In genomic region chr3:37999779-38000178, GRCm38 (mm10) we compare ENCODE assay signal across 20 mouse cellular contexts.
"Had no signal": no experiment of that assay in that cellular context is flagged by ENCODE, and none has a peak within 500 bp of the region (broad histone marks: within the 10 kb centered on the region; RNA-seq: fewer than 3 reads in every experiment).

No protein-coding gene starts in this region.

- ATAC-seq: midbrain, embryonic 16.5 days had no signal

- H3K4me3 ChIP-seq: midbrain, embryonic 10.5 days; midbrain, embryonic 12.5 days; myocyte; neural tube, embryonic 13.5 days; neural tube, embryonic 15.5 days; stomach, embryonic 15.5 days had no signal

- DNase-seq: lung, adult 18-20 months; lung, embryonic 14.5 days; lung, postnatal 10 days; lung, postnatal 4 days; midbrain, embryonic 14.5 days; retina, postnatal 1 day; right cerebral cortex, adult 18-20 months; right cerebral cortex, postnatal 25 days; right cerebral cortex, postnatal 4 days; spleen, adult 18-20 months; thymus, adult 18-20 months; thymus, postnatal 14 days; thymus, postnatal 36 days had no signal

- H3K27me3 ChIP-seq: neural tube, embryonic 13.5 days; neural tube, embryonic 15.5 days; stomach, embryonic 15.5 days had no signal

- H3K36me3 ChIP-seq: midbrain, embryonic 10.5 days; midbrain, embryonic 12.5 days; neural tube, embryonic 13.5 days; neural tube, embryonic 15.5 days; stomach, embryonic 15.5 days had no signal

- H3K4me1 ChIP-seq: midbrain, embryonic 10.5 days; midbrain, embryonic 12.5 days; neural tube, embryonic 13.5 days; neural tube, embryonic 15.5 days; stomach, embryonic 15.5 days had no signal

- H3K4me2 ChIP-seq: lung, embryonic 14.5 days; midbrain, embryonic 12.5 days; neural tube, embryonic 13.5 days; neural tube, embryonic 15.5 days; stomach, embryonic 15.5 days had no signal

- H3K27ac ChIP-seq: midbrain, embryonic 10.5 days; midbrain, embryonic 12.5 days; neural tube, embryonic 13.5 days; neural tube, embryonic 15.5 days; stomach, embryonic 15.5 days had no signal

- H3K9ac ChIP-seq: lung, embryonic 14.5 days; midbrain, embryonic 12.5 days; neural tube, embryonic 13.5 days; neural tube, embryonic 15.5 days; stomach, embryonic 15.5 days had no signal

- H3K9me3 ChIP-seq: midbrain, embryonic 10.5 days; midbrain, embryonic 12.5 days; neural tube, embryonic 13.5 days; neural tube, embryonic 15.5 days; stomach, embryonic 15.5 days had no signal
